In genomic region chr11:76026527-76027138, GRCm38 (mm10) we compare ENCODE assay signal across 8 mouse cellular contexts. TPM values are rescaled to one million over a fixed set of nuclear protein-coding genes. Genes with fewer than 3 reads are reported as not detected.
DNase-seq lines count a peak whose midpoint lies in the region; ATAC-seq and TF ChIP-seq lines count a peak whose summit lies in the region.

No protein-coding gene starts in this region.

- TF ChIP-seq CTCF in layer of hippocampus, adult 2 months (conservative IDR thresholded peaks at IDR 0.05), result no peak
- no peak for TF ChIP-seq CTCF in midbrain, postnatal 0 days (IDR thresholded peaks at IDR 0.05)

- H3K9me3 ChIP-seq in hindbrain, embryonic 13.5 days, result no peaks in the 10 kb centered on the region
- no peaks in the 10 kb centered on the region for H3K9me3 ChIP-seq in midbrain, postnatal 0 days (ENCODE audit: low read length)

- peak overlapping the region; percentile 91 for H3K4me2 ChIP-seq in hindbrain, embryonic 13.5 days
- H3K4me2 ChIP-seq in midbrain, postnatal 0 days (ENCODE audit: low read depth, low read length, poor library complexity, severe bottlenecking), result peak overlapping the region; percentile 89

- peak overlapping the region; percentile 74 for H3K9ac ChIP-seq in hindbrain, embryonic 13.5 days
- H3K9ac ChIP-seq in midbrain, postnatal 0 days (replicated peaks; ENCODE audit: low read length, poor library complexity, severe bottlenecking), result peak overlapping the region; percentile 71; the same call in 1 of the 2 replicates

- no peak for DNase-seq in layer of hippocampus, adult 2 months (ENCODE audit: low spot score in 2 of 2)
- no peak for DNase-seq in layer of hippocampus, postnatal 25 days (ENCODE audit: extremely low spot score in 1 of 2, low spot score in 1 of 2)
- peak; percentile 20 for DNase-seq in T-cell, adult 2 months (ENCODE audit: low spot score)
- no peak for DNase-seq in midbrain, postnatal 0 days (ENCODE audit: low spot score)
- no peak for DNase-seq in adrenal gland, adult 8-10 months
- no peak for DNase-seq in left cerebral cortex, adult 18-20 months (ENCODE audit: low spot score in 2 of 2)
- DNase-seq in frontal cortex, postnatal 36 days (ENCODE audit: low spot score in 2 of 2), result no peak

- H3K27ac ChIP-seq in layer of hippocampus, adult 2 months, result peak overlapping the region; percentile 55; the same call in 1 of the 2 replicates
- no peak overlapping the region for H3K27ac ChIP-seq in hindbrain, embryonic 13.5 days
- H3K27ac ChIP-seq in midbrain, postnatal 0 days (ENCODE audit: low read depth, low read length), result no peak overlapping the region

- H3K4me3 ChIP-seq in layer of hippocampus, adult 2 months, result peak overlapping the region; percentile 75
- peak overlapping the region; percentile 58 for H3K4me3 ChIP-seq in hindbrain, embryonic 13.5 days
- H3K4me3 ChIP-seq in midbrain, postnatal 0 days (ENCODE audit: low read depth, low read length), result peak overlapping the region; percentile 65

- WGBS in hindbrain, embryonic 13.5 days, result 6% methylated on average over 14 of the region's 14 CpGs
- 5% methylated on average over 13 of the region's 14 CpGs for WGBS in midbrain, postnatal 0 days

- H3K4me1 ChIP-seq in hindbrain, embryonic 13.5 days (replicated peaks), result peaks cover 21% of the 10 kb centered on the region
- H3K4me1 ChIP-seq in midbrain, postnatal 0 days (ENCODE audit: insufficient read depth, low read length), result no peaks in the 10 kb centered on the region

- ATAC-seq in hindbrain, embryonic 13.5 days (ENCODE audit: low FRiP score), result no peak
- no peak for ATAC-seq in midbrain, postnatal 0 days (ENCODE audit: low FRiP score)

- no peaks in the 10 kb centered on the region for H3K36me3 ChIP-seq in hindbrain, embryonic 13.5 days
- no peaks in the 10 kb centered on the region for H3K36me3 ChIP-seq in midbrain, postnatal 0 days (ENCODE audit: insufficient read depth, low read length)

- peaks cover 19% of the 10 kb centered on the region for H3K27me3 ChIP-seq in hindbrain, embryonic 13.5 days
- H3K27me3 ChIP-seq in midbrain, postnatal 0 days (ENCODE audit: insufficient read depth, low read length), result no peaks in the 10 kb centered on the region

RNA-seq across cellular contexts. Expression of gene Rflnb, which starts 0.9 kb away (rescaled TPM):
- 1 to 10 TPM; 7.0 to 9.5 TPM for total RNA-seq in layer of hippocampus, adult 2 months (2021)
- total RNA-seq in layer of hippocampus, postnatal 25 days (2021), result 10 to 100 TPM in 1 of 2 experiments, 1 to 10 TPM in 1; 9.6 to 10.3 TPM
- 7.5 and 7.9 TPM in 2 replicates for polyA plus RNA-seq in hindbrain, embryonic 13.5 days (2015; fragmentation: Nextera tagmentation; extraction: Ambion mirVana)
- total RNA-seq in midbrain, postnatal 0 days (2014; rRNA removed), result 16.7 and 17.7 TPM in 2 replicates
- polyA plus RNA-seq in midbrain, postnatal 0 days (2015; fragmentation: Nextera tagmentation; extraction: Ambion mirVana), result 15.2 and 16.3 TPM in 2 replicates
- 10 to 100 TPM; 11.0 to 28.9 (median 16.0) TPM for total RNA-seq in adrenal gland, adult 8-10 months (2022)
- total RNA-seq in left cerebral cortex, adult 18-20 months (2021), result 1 to 10 TPM; 7.9 to 8.4 TPM

RNA-seq across cellular contexts. Expression of gene 1700016K19Rik, which starts 26.9 kb away (rescaled TPM):
- 1 to 10 TPM; 1.5 to 2.1 TPM for total RNA-seq in layer of hippocampus, adult 2 months (2021)
- total RNA-seq in layer of hippocampus, postnatal 25 days (2021), result 1 to 10 TPM; 2.4 to 3.0 TPM
- polyA plus RNA-seq in hindbrain, embryonic 13.5 days (2015; fragmentation: Nextera tagmentation; extraction: Ambion mirVana), result 1.7 and 5.5 TPM in 2 replicates
- 5.5 and 11.3 TPM in 2 replicates for total RNA-seq in midbrain, postnatal 0 days (2014; rRNA removed)
- polyA plus RNA-seq in midbrain, postnatal 0 days (2015; fragmentation: Nextera tagmentation; extraction: Ambion mirVana), result 8.6 and 8.8 TPM in 2 replicates
- total RNA-seq in adrenal gland, adult 8-10 months (2022), result not detected
- total RNA-seq in left cerebral cortex, adult 18-20 months (2021), result 1 to 10 TPM; 2.3 to 4.8 TPM
